Mouse (Mus musculus) G1E (cell line): ENCODE results near the gene Plce1. TPM values are rescaled to one million over a fixed set of nuclear protein-coding genes. Genes with fewer than 3 reads are reported as not detected.

Experiments
- ATAC-seq: 2 replicates; pipeline ENCODE4 v1.8.0; 2016; ENCODE audit warnings: mild to moderate bottlenecking; ENCODE audit not compliant: insufficient number of reproducible peaks, poor library complexity, low FRiP score, severe bottlenecking; ENCODE audit errors: extremely low read depth
- DNase-seq: peaks from one replicate; pipeline ENCODE4 v3.0.0; 2012; ENCODE audit warnings: low spot score
- H3K27me3 ChIP-seq: 2 replicates; pipeline ENCODE4 v1.6.1; 2012; ENCODE audit warnings: mild to moderate bottlenecking, low read length, inconsistent platforms; ENCODE audit not compliant: insufficient read depth
- H3K36me3 ChIP-seq: replicated peaks from 2 replicates; pipeline ENCODE3; 2012; ENCODE audit warnings: mild to moderate bottlenecking, inconsistent platforms
- H3K4me1 ChIP-seq: 2 replicates; pipeline ENCODE4 v1.6.1; 2012; ENCODE audit warnings: low read depth, low read length, inconsistent platforms, mixed read lengths; ENCODE audit not compliant: insufficient read depth
- H3K4me3 ChIP-seq: 2 replicates; pipeline ENCODE4 v1.5.1; 2012; ENCODE audit warnings: low read depth, mild to moderate bottlenecking, inconsistent platforms, low read length, moderate library complexity, mixed read lengths
- H3K9me3 ChIP-seq: replicated peaks from 2 replicates; pipeline ENCODE4 v1.6.1; 2012; ENCODE audit warnings: inconsistent platforms
- CTCF ChIP-seq: IDR thresholded peaks from 2 replicates; pipeline ENCODE4 v1.5.1; 2012; ENCODE audit warnings: low read depth, low read length, inconsistent platforms, mixed read lengths
- GATA1 ChIP-seq: IDR thresholded peaks from 2 replicates; pipeline ENCODE4 v1.6.1; 2012; ENCODE audit warnings: borderline replicate concordance, low read length, inconsistent platforms, mixed read lengths
- GATA2 ChIP-seq: IDR thresholded peaks from 2 replicates; pipeline ENCODE4 v1.6.1; 2012; ENCODE audit warnings: low read depth, low read length, inconsistent platforms, borderline replicate concordance
- POLR2AphosphoS5 ChIP-seq: IDR thresholded peaks from 2 replicates; pipeline ENCODE4 v1.6.1; 2012; ENCODE audit warnings: low read depth, low read length, inconsistent platforms; ENCODE audit not compliant: insufficient replicate concordance
- TAL1 ChIP-seq: conservative IDR thresholded peaks from 2 replicates; pipeline ENCODE4 v1.6.1; 2012; ENCODE audit warnings: low read depth, low read length, inconsistent platforms, mixed read lengths
- polyA plus RNA-seq: library from polyadenylated mRNA; stranded (reverse); fragments of >175 nt; gene quantifications from 2 replicates; pipeline ENCODE4 v1.2.3, GENCODE M21; 2012
- total RNA-seq, 2 experiments: library from RNA; stranded (forward) in 1 of 2; stranded (reverse) in 1 of 2; fragments of 200-1000 nt in 1 of 2; fragments of >200 nt in 1 of 2; fragmentation: Nextera tagmentation in 1 of 2; gene quantifications; 2 replicates each; pipeline ENCODE4 v1.2.3; 2014 to 2017

The Plce1 gene
- not detected in 2 replicates for total RNA-seq (2014; fragmentation: Nextera tagmentation)
- 0.16 and 0.17 TPM in 2 replicates for total RNA-seq (2017)
- polyA plus RNA-seq: not detected in 2 replicates

DNA sequence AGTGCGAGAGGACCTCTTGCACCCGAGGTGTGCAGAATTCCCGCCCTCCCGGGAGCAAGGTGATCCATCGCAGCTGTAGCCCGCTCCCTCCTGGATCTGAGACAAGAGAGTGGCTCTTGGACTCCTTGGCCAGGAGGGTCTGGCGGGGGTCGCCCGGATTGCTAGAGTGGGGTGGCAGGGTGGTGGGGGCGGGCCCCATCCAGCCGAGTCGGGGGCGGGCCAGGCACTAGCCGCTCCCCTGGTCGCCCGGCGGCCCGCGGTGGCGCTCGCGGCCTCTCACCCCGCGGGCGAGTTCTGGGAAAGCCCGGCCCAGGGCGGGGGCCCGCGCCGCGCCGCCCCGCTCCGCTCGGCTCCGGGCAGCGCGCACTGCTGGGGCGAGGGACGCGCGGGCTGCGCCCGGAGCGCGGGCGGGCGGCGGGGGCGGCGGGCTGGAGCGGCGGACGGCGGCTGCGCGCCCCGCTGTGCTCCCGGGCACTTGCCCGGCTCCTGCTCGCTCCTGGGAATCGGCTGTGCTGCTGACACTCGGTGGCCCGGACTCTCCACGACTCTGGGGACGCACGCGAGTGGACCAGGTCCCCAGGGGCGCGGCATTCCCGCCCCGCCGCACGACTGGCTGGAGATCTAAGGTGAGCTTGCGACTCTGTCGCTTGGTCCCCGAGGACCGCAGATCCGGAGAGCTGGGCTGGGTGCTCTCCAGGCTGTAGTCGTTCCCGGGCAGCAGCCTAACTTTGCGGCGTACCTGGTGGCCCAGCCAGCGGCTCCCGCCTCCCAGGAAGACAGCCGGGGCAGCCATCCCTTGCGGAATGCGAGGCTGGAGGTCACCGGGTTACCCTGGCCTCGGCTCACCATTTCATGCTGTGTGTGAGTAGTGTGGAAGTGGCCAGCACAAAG is at the start of gene Plce1:
Gene Plce1, plus strand, starts transcription at position 379 of the 891 bp plus-strand sequence.
- peaks cover 2% of the 10 kb centered on the region; the same call in 1 of the 2 replicates for H3K27me3 ChIP-seq
- DNase-seq: no peak

DNA sequence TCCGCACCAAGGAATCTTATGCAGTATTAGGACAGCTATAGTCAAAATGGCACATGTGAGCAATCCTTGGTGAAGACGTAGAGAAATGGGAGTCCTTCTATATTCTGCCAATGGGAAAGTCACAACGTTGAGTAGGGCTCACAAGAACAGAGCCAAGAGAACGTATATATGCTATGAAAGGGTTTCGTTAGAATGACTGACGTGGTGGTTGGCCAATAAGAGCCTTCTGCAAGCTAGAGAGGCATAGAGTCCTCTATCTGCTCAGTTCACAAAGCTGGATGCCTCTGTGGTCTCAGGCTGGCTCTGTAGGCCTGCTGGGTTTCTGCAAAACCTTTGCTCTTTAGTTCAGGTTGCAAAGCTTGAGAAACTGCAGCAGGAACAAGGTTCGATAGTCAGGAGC is 49.6 kb upstream of the Plce1 start:
- ATAC-seq (no peak), DNase-seq (no peak)
- H3K4me3 ChIP-seq: no peak overlapping the region
- TF ChIP-seq GATA1 (no peak), CTCF (no peak), GATA2 (no peak), POLR2AphosphoS5 (no peak), TAL1 (no peak)
- no peaks in the 10 kb centered on the region for H3K9me3 ChIP-seq
- H3K4me1 ChIP-seq: peaks cover 12% of the 10 kb centered on the region
- no peaks in the 10 kb centered on the region for H3K36me3 ChIP-seq
- H3K27me3 ChIP-seq: peaks cover 2% of the 10 kb centered on the region; the same call in 1 of the 2 replicates

More for the DNA sequence above, at the start of gene Plce1:
- no peak for TF ChIP-seq POLR2AphosphoS5
- TF ChIP-seq TAL1: no peak
- no peak for TF ChIP-seq CTCF
- no peak for TF ChIP-seq GATA1
- no peak for TF ChIP-seq GATA2
- no peaks in the 10 kb centered on the region for H3K4me1 ChIP-seq
- no peaks in the 10 kb centered on the region for H3K9me3 ChIP-seq
- no peak within 1 kb of the TSS for H3K4me3 ChIP-seq
- H3K36me3 ChIP-seq: no peaks in the 10 kb centered on the region
- no peak for ATAC-seq

DNA sequence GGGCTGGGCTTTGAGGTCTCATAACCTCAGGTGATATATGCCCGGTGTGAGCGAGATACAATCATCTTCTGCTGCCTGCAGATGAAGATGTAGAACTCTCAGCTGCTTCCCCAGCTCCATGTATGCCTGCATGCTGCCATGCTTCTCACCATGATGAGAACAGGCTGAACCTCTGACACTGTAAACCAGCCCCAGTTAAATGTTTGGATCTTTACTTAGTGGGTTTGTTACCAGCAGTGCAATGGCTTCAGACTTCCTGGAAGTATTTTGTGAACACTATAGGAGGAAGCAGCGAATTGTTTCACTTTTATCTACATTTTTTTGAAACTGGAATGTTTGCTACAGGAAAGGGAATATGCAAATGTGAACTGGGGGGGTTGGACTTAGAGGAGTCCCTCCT is 48.9 kb upstream of the Plce1 start:
- no peak for DNase-seq
- H3K36me3 ChIP-seq: no peaks in the 10 kb centered on the region
- ATAC-seq: no peak
- no peaks in the 10 kb centered on the region for H3K9me3 ChIP-seq
- H3K4me3 ChIP-seq: no peak overlapping the region
- no peak for TF ChIP-seq GATA1
- no peak for TF ChIP-seq TAL1
- no peak for TF ChIP-seq POLR2AphosphoS5
- TF ChIP-seq CTCF: no peak
- H3K27me3 ChIP-seq: peaks cover 2% of the 10 kb centered on the region; the same call in 1 of the 2 replicates
- H3K4me1 ChIP-seq: peaks cover 12% of the 10 kb centered on the region

DNA sequence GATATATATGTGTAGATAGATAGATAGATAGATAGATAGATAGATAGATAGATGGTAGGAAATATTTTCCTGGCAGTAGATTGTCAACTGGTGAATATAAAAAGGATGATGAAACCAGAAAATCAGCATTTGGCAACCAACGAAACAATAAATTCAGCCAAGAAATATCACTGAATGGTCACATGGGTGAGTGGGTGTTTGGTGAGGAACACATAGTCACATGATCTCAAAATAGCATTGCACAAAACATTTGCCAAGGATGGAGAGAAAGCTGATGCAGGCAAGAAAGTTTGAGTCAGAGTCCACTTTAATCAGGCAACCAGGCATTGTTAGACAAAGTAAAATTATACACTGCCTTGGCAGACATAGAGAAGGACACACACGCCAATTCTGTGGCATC is 47.5 kb upstream of the Plce1 start:
- ATAC-seq: no peak
- Histone ChIP-seq H3K9me3 (no peaks in the 10 kb centered on the region), H3K27me3 (peaks cover 2% of the 10 kb centered on the region; the same call in 1 of the 2 replicates), H3K36me3 (no peaks in the 10 kb centered on the region), H3K4me1 (peaks cover 12% of the 10 kb centered on the region), H3K4me3 (no peak overlapping the region)
- TF ChIP-seq GATA2 (no peak), POLR2AphosphoS5 (no peak), CTCF (no peak), GATA1 (no peak), TAL1 (no peak)
- no peak for DNase-seq

DNA sequence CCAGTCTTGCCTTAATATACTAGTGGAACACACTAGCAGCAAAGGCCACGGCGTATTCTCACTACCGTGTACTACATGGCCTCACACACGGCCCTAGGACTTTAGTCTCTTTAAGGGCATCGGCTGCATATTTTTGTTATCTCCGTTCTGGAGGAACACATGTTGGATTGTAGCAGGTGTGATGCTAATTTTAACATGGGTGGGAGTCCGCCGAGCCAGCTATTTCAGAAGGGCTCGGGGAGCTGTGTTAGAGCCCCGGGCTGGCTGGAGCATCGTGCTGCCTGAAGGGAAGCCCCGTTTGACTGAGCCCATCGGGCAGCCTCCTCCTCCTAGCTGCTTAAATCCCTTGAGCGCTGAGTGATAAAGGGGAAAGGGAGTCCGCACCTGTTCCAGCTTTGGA is 45.7 kb upstream of the Plce1 start:
- TF ChIP-seq GATA2 (no peak), POLR2AphosphoS5 (no peak), GATA1 (no peak), TAL1 (no peak), CTCF (no peak)
- no peaks in the 10 kb centered on the region for H3K36me3 ChIP-seq
- H3K4me1 ChIP-seq: peaks cover 12% of the 10 kb centered on the region
- H3K4me3 ChIP-seq: no peak overlapping the region
- DNase-seq: no peak
- peaks cover 2% of the 10 kb centered on the region; the same call in 1 of the 2 replicates for H3K27me3 ChIP-seq
- no peak for ATAC-seq
- H3K9me3 ChIP-seq: no peaks in the 10 kb centered on the region

DNA sequence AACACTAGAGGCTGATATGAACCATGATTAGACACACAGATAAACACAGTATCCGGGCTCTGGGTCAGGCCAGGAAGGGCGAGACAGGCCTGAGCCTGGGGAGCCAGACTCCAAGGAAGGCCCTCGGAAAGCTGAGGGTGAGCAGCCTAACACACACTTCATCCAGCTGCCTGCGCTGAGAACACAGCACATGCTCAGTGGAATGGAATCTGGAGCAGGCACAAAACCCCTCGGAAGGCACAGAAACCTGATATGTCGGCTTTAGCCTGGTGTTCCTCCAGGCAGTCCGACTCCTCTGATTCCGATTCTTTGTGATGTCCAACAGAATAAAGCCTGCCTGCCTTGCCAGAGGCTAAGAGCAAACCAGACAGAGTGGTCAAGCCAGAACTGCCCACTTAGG is 39.0 kb upstream of the Plce1 start:
- H3K36me3 ChIP-seq: no peaks in the 10 kb centered on the region
- H3K4me3 ChIP-seq: no peak overlapping the region
- no peaks in the 10 kb centered on the region for H3K4me1 ChIP-seq
- peaks cover 4% of the 10 kb centered on the region; the same call in 1 of the 2 replicates for H3K27me3 ChIP-seq
- no peaks in the 10 kb centered on the region for H3K9me3 ChIP-seq
- no peak for DNase-seq
- ATAC-seq: no peak
- TF ChIP-seq CTCF (no peak), GATA1 (no peak), POLR2AphosphoS5 (no peak), TAL1 (no peak), GATA2 (no peak)
